In the genomic region with DNA sequence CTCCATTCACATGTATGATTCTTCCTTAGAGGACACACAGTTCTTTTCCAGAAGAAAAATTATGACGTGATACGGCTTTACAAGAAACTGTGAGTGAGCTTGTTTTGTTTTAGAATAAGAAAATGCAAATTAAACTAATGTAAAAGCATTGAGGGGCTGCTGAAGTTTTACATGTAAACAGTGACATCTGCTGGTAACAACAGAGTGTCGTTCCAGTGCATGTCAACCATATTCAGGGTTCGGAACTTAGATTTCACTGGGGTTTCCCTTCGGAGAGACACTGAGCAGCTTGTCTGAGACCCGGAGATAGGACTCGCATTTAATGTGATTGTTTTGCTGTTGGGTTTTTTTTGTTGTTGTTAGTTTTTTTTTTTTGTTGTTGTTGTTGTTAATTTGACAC, we compare ENCODE assay signal across 9 mouse cellular contexts.
A peak's percentile ranks its signal among the peaks of the same experiment; 100 is the strongest.
DNase-seq lines count a peak whose midpoint lies in the region; ATAC-seq and TF ChIP-seq lines count a peak whose summit lies in the region.
"Had no signal": no experiment of that assay in that cellular context is flagged by ENCODE, and none has a peak within 500 bp of the region (broad histone marks: within the 10 kb centered on the region; RNA-seq: fewer than 3 reads in every experiment).

No protein-coding gene starts in this region.

- intact Hi-C loops in left cerebral cortex, adult 2 months (cut with DNase I) = loop anchor here (1.0 to 5.0 kb wide), 2 partner anchors 498 to 1570 kb away; partner anchors contain the start of gene Gabra5

- CTCF ChIA-PET in Patski (lab: Charles Lee) = interaction anchor here (0.8 to 2.2 kb wide), 6 partner anchors 302 to 503 kb away, joined by 3 to 19 read pairs (median 3); no protein-coding TSS in a partner anchor

- no peak overlapping the region for H3K4me3 ChIP-seq in intestine, postnatal 0 days (ENCODE audit: low read depth, low read length)
- H3K4me3 ChIP-seq in intestine, embryonic 15.5 days (replicated peaks) = no peak overlapping the region
- H3K4me3 ChIP-seq in cortical plate, adult 2 months (ENCODE audit: insufficient read depth, low read length) = no peak overlapping the region
- H3K4me3 ChIP-seq in left cerebral cortex, adult 2 months = no peak overlapping the region
- no peak overlapping the region for H3K4me3 ChIP-seq in heart, embryonic 12.5 days
- H3K4me3 ChIP-seq: neural tube, embryonic 12.5 days had no signal

- no peak for ATAC-seq in intestine, postnatal 0 days
- no peak for ATAC-seq in intestine, embryonic 15.5 days
- no peak for ATAC-seq in Patski
- no peak for ATAC-seq in heart, embryonic 12.5 days (ENCODE audit: insufficient number of reproducible peaks, low FRiP score)

- DNase-seq in Patski (ENCODE audit: low read depth, low spot score) = no peak
- DNase-seq in left cerebral cortex, adult 2 months (ENCODE audit: extremely low spot score in 1 of 2, low spot score in 2 of 2) = peak; percentile 18 to 22
- no peak for DNase-seq in spleen, postnatal 36 days (ENCODE audit: low spot score in 2 of 2)
- DNase-seq in spleen, adult 18-20 months = no peak

- H3K4me2 ChIP-seq in intestine, postnatal 0 days (replicated peaks; ENCODE audit: low read depth) = no peak overlapping the region
- no peak overlapping the region for H3K4me2 ChIP-seq in intestine, embryonic 15.5 days (replicated peaks)
- no peak overlapping the region for H3K4me2 ChIP-seq in heart, embryonic 12.5 days
- H3K4me2 ChIP-seq: neural tube, embryonic 12.5 days had no signal

- no peaks in the 10 kb centered on the region for H3K36me3 ChIP-seq in intestine, postnatal 0 days (ENCODE audit: control insufficient read depth, insufficient read depth)
- no peaks in the 10 kb centered on the region for H3K36me3 ChIP-seq in intestine, embryonic 15.5 days
- H3K36me3 ChIP-seq in heart, embryonic 12.5 days = no peaks in the 10 kb centered on the region
- H3K36me3 ChIP-seq: neural tube, embryonic 12.5 days had no signal

- WGBS in intestine, postnatal 0 days = 62% methylated on average over 7 of the region's 7 CpGs
- 61% methylated on average over 7 of the region's 7 CpGs for WGBS in intestine, embryonic 15.5 days
- WGBS in heart, embryonic 12.5 days = 51% methylated on average over 7 of the region's 7 CpGs

- peak; percentile 57 for TF ChIP-seq CTCF in intestine, postnatal 0 days (IDR thresholded peaks at IDR 0.05; ENCODE audit: low read depth)
- peak; percentile 63 for TF ChIP-seq CTCF in Patski (IDR thresholded peaks at IDR 0.05)
- TF ChIP-seq CTCF in cortical plate, adult 2 months (IDR thresholded peaks at IDR 0.05; ENCODE audit: extremely low read depth, insufficient read depth, low read length) = peak; percentile 48; the same call in 1 of the 2 replicates
- TF ChIP-seq CTCF in left cerebral cortex, adult 2 months (IDR thresholded peaks at IDR 0.05) = peak; percentile 72

- H3K27ac ChIP-seq in intestine, postnatal 0 days (ENCODE audit: low read depth, low read length) = no peak overlapping the region
- H3K27ac ChIP-seq in intestine, embryonic 15.5 days = no peak overlapping the region
- H3K27ac ChIP-seq in cortical plate, adult 2 months (ENCODE audit: insufficient read depth, low read length) = no peak overlapping the region
- H3K27ac ChIP-seq in left cerebral cortex, adult 2 months = no peak overlapping the region
- no peak overlapping the region for H3K27ac ChIP-seq in heart, embryonic 12.5 days (ENCODE audit: poor library complexity, severe bottlenecking)
- H3K27ac ChIP-seq: neural tube, embryonic 12.5 days had no signal

- TF ChIP-seq POLR2A in cortical plate, adult 2 months (IDR thresholded peaks at IDR 0.05; ENCODE audit: extremely low read depth, insufficient read depth, low read length) = no peak

- in situ Hi-C loops in Patski (cut with MboI; ENCODE audit: low pct_unique_long_range_greater_than_20kb) = no loop called here

- no peak overlapping the region for H3K9ac ChIP-seq in intestine, postnatal 0 days (ENCODE audit: low read depth, low read length)
- H3K9ac ChIP-seq in intestine, embryonic 15.5 days = no peak overlapping the region
- H3K9ac ChIP-seq in heart, embryonic 12.5 days = no peak overlapping the region
- H3K9ac ChIP-seq: neural tube, embryonic 12.5 days had no signal

- no peaks in the 10 kb centered on the region for H3K27me3 ChIP-seq in intestine, postnatal 0 days (replicated peaks; ENCODE audit: control insufficient read depth, insufficient read depth, low read length)
- no peaks in the 10 kb centered on the region for H3K27me3 ChIP-seq in intestine, embryonic 15.5 days (replicated peaks)
- H3K27me3 ChIP-seq in Patski = no peaks in the 10 kb centered on the region
- H3K27me3 ChIP-seq in heart, embryonic 12.5 days (replicated peaks) = no peaks in the 10 kb centered on the region
- H3K27me3 ChIP-seq: neural tube, embryonic 12.5 days had no signal

- H3K4me1 ChIP-seq in intestine, postnatal 0 days (replicated peaks; ENCODE audit: control insufficient read depth, insufficient read depth, low read length) = no peaks in the 10 kb centered on the region
- no peaks in the 10 kb centered on the region for H3K4me1 ChIP-seq in intestine, embryonic 15.5 days (replicated peaks)
- no peaks in the 10 kb centered on the region for H3K4me1 ChIP-seq in cortical plate, adult 2 months (ENCODE audit: control insufficient read depth, insufficient read depth, low read length)
- H3K4me1 ChIP-seq in heart, embryonic 12.5 days (replicated peaks) = no peaks in the 10 kb centered on the region
- H3K4me1 ChIP-seq: neural tube, embryonic 12.5 days had no signal

- H3K9me3 ChIP-seq in intestine, postnatal 0 days (ENCODE audit: control insufficient read depth) = no peaks in the 10 kb centered on the region
- H3K9me3 ChIP-seq in intestine, embryonic 15.5 days = no peaks in the 10 kb centered on the region
- no peaks in the 10 kb centered on the region for H3K9me3 ChIP-seq in heart, embryonic 12.5 days (replicated peaks)
- H3K9me3 ChIP-seq: neural tube, embryonic 12.5 days had no signal

- POLR2A ChIA-PET in Patski (lab: Charles Lee) = interaction anchor here (0.6 kb wide), 1 partner anchor 496 kb away, joined by 3 read pairs; no protein-coding TSS in a partner anchor

Comparison
In these comparisons a context has a peak if more than half of its experiments do, and no peak if none do; other contexts are left out.
1. DNase-seq: peak in left cerebral cortex, adult 2 months (2 of 2); none in Patski (single experiment), spleen, postnatal 36 days (0 of 2) and spleen, adult 18-20 months (0 of 2).
2. Peak in every context shown above with its lines, with median percentiles within 50 percentile points of each other: CTCF ChIP-seq.